Mouse (Mus musculus): ENCODE data around the gene Naaladl2. TPM values are rescaled to one million over a fixed set of nuclear protein-coding genes. Genes with fewer than 3 reads are reported as not detected.

Gene Naaladl2
- polyA plus RNA-seq, 1 experiment from 2014 or later: 4.0 TPM

DNA sequence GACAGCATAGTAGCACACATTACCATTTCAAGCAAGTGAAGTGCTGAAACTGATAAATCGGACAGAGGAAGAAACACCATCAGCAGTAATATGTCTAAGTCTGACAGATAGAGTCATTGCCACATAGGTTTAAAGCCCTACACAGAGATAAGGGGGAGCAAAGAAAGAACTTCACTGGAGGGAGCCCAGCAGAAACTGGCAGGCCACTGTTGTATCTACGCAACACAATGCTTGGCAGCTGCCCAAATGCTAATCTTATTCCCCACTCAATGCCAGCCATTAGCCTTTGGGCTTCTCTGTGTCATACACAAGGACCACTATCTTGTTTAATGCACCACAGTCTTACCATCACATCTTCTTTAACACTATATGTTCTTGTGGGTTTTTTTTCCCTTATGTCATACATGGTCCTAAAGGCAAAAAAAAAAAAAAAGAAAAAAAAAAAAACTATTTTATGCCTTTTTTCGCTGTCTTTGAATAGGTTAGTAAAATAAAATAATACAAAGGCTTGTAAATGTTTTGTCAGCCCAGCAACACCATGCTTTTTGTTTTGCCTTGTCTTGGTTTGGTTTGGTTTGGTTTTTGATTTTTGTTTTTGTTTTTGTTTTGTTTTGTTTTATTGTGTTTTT, 1072.8 kb downstream of the Naaladl2 start:
- Histone ChIP-seq H3K4me2 (replicated peaks; ENCODE audit: low read depth, low read length) (no peak overlapping the region), H3K9me3 (ENCODE audit: control insufficient read depth, low read length) (no peaks in the 10 kb centered on the region), H3K27me3 (ENCODE audit: control insufficient read depth, insufficient read depth, low read length) (no peaks in the 10 kb centered on the region), H3K36me3 (ENCODE audit: control insufficient read depth, insufficient read depth, low read length) (no peaks in the 10 kb centered on the region), H3K27ac (ENCODE audit: low read depth, low read length) (no peak overlapping the region), H3K9ac (ENCODE audit: low read depth, low read length) (no peak overlapping the region), H3K4me3 (ENCODE audit: low read length) (no peak overlapping the region), H3K4me1 (ENCODE audit: control insufficient read depth, insufficient read depth, low read length) (no peaks in the 10 kb centered on the region)
- 75% methylated on average over 3 of the region's 3 CpGs for WGBS
- no peak; the same call in 1 of the 2 replicates for ATAC-seq (ENCODE audit: low FRiP score, low TSS enrichment)

DNA sequence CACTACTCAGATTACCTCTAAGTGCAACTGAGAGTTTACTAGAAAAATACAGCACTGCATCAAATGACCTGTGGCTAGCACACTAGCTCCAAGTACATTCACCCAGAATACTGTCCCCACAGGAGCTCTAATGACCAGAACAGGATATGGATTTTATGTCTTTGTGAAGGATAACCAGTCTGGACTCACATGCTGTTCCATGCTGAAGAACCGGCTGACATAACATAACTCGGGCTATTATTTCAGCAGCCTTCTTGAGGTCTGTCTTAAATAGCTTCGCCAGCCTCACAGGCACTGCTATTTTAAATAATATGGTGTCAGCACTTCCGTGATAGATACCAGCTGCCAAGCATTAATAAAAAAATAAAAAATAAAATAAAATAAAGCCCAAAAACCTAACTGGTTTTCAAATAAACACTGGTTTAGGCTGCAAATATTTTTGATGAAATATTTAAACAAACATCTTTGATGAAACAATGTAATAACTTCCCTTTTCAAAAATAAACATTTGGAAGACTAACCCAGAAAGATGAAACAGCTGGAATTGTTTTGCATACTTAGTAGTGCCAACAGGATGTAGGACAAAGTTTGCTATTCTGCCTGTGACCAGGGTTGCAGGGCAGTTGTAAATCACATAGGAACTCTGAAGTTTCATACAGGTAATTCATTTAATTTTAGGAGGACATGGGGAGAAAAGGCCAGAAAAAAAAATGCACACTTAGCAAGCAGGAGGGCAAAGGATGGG, 1073.5 kb downstream of the Naaladl2 start:
- WGBS: 41% methylated on average over 4 of the region's 4 CpGs
- peak; percentile 69; the same call in 1 of the 2 replicates for ATAC-seq (ENCODE audit: low FRiP score, low TSS enrichment)

DNA sequence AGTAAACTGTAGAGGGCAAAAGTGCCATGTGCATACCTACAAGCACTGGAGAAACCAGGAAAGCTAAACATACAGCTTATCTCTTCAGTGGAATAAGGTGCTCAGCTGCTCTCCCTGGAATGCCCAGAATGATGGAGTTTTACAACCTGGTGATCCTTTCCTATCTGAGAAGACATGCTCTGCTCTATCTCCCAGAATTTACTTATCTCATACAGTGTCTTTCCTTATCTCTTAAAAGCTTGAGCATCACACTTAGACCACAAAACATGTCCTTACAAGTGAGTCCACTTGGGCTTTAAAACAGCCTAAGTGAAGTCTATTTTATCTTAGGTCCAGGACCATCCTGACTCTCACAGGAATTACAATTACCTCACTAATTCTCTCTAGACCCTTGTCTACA, 1095.8 kb downstream of the Naaladl2 start:
- Histone ChIP-seq H3K4me3 (ENCODE audit: low read length) (no peak overlapping the region), H3K27ac (ENCODE audit: low read depth, low read length) (no peak overlapping the region), H3K4me1 (ENCODE audit: control insufficient read depth, insufficient read depth, low read length) (no peaks in the 10 kb centered on the region), H3K9ac (ENCODE audit: low read depth, low read length) (no peak overlapping the region), H3K27me3 (ENCODE audit: control insufficient read depth, insufficient read depth, low read length) (no peaks in the 10 kb centered on the region), H3K36me3 (ENCODE audit: control insufficient read depth, insufficient read depth, low read length) (no peaks in the 10 kb centered on the region), H3K9me3 (ENCODE audit: control insufficient read depth, low read length) (no peaks in the 10 kb centered on the region), H3K4me2 (replicated peaks; ENCODE audit: low read depth, low read length) (no peak overlapping the region)
- ATAC-seq (ENCODE audit: low FRiP score, low TSS enrichment): no peak

More for the DNA sequence above, 1073.5 kb downstream of the Naaladl2 start:
- no peaks in the 10 kb centered on the region for H3K36me3 ChIP-seq (ENCODE audit: control insufficient read depth, insufficient read depth, low read length)
- no peak overlapping the region for H3K27ac ChIP-seq (ENCODE audit: low read depth, low read length)
- H3K4me3 ChIP-seq (ENCODE audit: low read length): no peak overlapping the region
- H3K9me3 ChIP-seq (ENCODE audit: control insufficient read depth, low read length): no peaks in the 10 kb centered on the region
- H3K9ac ChIP-seq (ENCODE audit: low read depth, low read length): no peak overlapping the region
- no peaks in the 10 kb centered on the region for H3K27me3 ChIP-seq (ENCODE audit: control insufficient read depth, insufficient read depth, low read length)
- H3K4me1 ChIP-seq (ENCODE audit: control insufficient read depth, insufficient read depth, low read length): no peaks in the 10 kb centered on the region
- no peak overlapping the region for H3K4me2 ChIP-seq (replicated peaks; ENCODE audit: low read depth, low read length)

DNA sequence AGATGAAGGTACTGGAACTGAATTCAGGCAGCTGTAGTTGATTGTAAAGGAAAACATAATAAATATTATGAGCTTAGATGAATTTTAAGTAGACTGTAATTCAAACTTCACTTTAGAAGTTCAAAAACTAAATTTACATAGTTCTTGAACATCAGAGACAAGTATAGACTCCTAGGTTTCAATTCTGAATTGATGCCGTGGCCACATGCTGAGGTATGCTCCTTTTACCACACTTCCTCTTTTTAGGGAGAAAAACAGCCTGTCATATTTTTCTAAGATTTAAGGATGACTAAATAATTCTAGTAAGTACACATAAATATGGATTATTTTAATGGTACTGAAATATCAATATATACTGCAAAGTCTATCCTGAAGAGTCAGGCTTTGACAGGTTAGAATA, 1142.3 kb downstream of the Naaladl2 start:
- no peak overlapping the region for H3K9ac ChIP-seq (ENCODE audit: low read depth, low read length)
- H3K36me3 ChIP-seq (ENCODE audit: control insufficient read depth, insufficient read depth, low read length): no peaks in the 10 kb centered on the region
- H3K4me3 ChIP-seq (ENCODE audit: low read length): no peak overlapping the region
- WGBS: 95% methylated on average over 1 of the region's 1 CpGs
- no peaks in the 10 kb centered on the region for H3K9me3 ChIP-seq (ENCODE audit: control insufficient read depth, low read length)
- H3K4me1 ChIP-seq (ENCODE audit: control insufficient read depth, insufficient read depth, low read length): no peaks in the 10 kb centered on the region
- H3K4me2 ChIP-seq (replicated peaks; ENCODE audit: low read depth, low read length): no peak overlapping the region
- no peak for ATAC-seq (ENCODE audit: low FRiP score, low TSS enrichment)
- no peaks in the 10 kb centered on the region for H3K27me3 ChIP-seq (ENCODE audit: control insufficient read depth, insufficient read depth, low read length)
- no peak overlapping the region for H3K27ac ChIP-seq (ENCODE audit: low read depth, low read length)

DNA sequence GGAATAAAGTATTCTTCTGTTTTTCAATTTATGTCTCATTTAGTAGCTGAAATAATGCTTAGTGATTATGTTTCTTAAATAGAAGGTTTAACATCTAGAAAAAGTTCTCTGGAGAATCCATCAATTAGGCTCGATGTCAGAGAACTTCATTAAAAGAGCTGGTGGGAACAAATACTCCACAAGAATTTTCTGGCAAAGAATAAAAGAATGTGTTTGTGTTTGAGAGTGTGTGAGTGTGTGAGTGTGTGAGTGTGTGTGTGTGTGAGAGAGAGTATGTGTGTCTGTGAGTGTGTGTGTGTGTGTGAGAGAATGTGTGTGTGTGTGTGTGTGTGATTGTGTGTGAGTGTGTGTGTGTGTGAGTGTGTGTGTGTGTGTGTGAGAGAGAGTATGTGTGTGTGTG, 1170.3 kb downstream of the Naaladl2 start:
- no peaks in the 10 kb centered on the region for H3K4me1 ChIP-seq (ENCODE audit: control insufficient read depth, insufficient read depth, low read length)
- H3K9me3 ChIP-seq (ENCODE audit: control insufficient read depth, low read length): no peaks in the 10 kb centered on the region
- no peaks in the 10 kb centered on the region for H3K36me3 ChIP-seq (ENCODE audit: control insufficient read depth, insufficient read depth, low read length)
- ATAC-seq (ENCODE audit: low FRiP score, low TSS enrichment): no peak
- H3K9ac ChIP-seq (ENCODE audit: low read depth, low read length): no peak overlapping the region
- no peaks in the 10 kb centered on the region for H3K27me3 ChIP-seq (ENCODE audit: control insufficient read depth, insufficient read depth, low read length)
- H3K4me3 ChIP-seq (ENCODE audit: low read length): no peak overlapping the region
- WGBS: 88% methylated on average over 1 of the region's 1 CpGs
- no peak overlapping the region for H3K27ac ChIP-seq (ENCODE audit: low read depth, low read length)
- no peak overlapping the region for H3K4me2 ChIP-seq (replicated peaks; ENCODE audit: low read depth, low read length)

DNA sequence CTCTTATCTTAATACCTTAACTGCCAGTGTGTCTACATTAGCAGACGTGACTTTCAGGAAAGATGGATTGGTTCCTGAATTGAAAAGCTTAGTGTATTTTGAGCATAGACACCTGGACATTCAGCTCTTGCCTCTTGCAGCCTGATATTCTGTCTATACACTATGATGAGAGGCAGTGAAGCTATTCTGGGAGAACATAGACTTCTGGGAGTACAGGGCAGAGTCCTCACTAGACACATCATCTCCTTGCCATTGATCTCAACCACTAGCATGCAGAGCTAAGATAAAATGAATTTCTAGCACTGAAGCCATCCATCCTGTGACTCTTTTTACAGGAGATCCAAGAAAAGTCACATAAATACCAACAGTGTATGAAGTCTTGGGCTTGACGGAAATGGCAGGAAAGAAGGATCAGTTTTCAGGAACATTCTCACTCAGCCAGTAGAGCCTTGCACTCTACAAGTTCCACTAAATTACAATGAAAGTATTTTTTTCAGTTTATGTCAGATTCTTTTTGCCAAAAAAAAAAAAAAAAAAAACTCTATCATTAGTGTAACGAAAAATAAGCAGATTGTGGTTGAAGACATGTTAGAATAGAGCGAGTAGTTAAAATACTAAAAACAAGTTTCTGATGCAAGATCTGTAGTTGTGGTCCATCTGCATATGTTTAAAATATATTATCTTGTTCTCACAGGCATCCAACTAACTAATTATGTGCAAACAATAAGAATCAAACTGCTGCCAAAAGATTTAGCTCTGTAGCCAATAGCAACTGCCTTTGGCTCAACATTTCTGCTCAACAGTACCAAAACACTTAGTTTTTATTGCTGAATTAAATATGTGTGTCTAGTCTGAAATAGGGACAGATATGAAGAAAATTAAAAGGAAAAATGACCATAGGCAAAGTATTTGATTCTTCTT, 1171.1 kb downstream of the Naaladl2 start:
- Histone ChIP-seq H3K27me3 (ENCODE audit: control insufficient read depth, insufficient read depth, low read length) (no peaks in the 10 kb centered on the region), H3K4me2 (replicated peaks; ENCODE audit: low read depth, low read length) (no peak overlapping the region), H3K27ac (ENCODE audit: low read depth, low read length) (no peak overlapping the region), H3K9ac (ENCODE audit: low read depth, low read length) (no peak overlapping the region), H3K4me3 (ENCODE audit: low read length) (no peak overlapping the region), H3K9me3 (ENCODE audit: control insufficient read depth, low read length) (no peaks in the 10 kb centered on the region), H3K4me1 (ENCODE audit: control insufficient read depth, insufficient read depth, low read length) (no peaks in the 10 kb centered on the region), H3K36me3 (ENCODE audit: control insufficient read depth, insufficient read depth, low read length) (no peaks in the 10 kb centered on the region)
- 73% methylated on average over 4 of the region's 4 CpGs for WGBS
- no peak for ATAC-seq (ENCODE audit: low FRiP score, low TSS enrichment)

DNA sequence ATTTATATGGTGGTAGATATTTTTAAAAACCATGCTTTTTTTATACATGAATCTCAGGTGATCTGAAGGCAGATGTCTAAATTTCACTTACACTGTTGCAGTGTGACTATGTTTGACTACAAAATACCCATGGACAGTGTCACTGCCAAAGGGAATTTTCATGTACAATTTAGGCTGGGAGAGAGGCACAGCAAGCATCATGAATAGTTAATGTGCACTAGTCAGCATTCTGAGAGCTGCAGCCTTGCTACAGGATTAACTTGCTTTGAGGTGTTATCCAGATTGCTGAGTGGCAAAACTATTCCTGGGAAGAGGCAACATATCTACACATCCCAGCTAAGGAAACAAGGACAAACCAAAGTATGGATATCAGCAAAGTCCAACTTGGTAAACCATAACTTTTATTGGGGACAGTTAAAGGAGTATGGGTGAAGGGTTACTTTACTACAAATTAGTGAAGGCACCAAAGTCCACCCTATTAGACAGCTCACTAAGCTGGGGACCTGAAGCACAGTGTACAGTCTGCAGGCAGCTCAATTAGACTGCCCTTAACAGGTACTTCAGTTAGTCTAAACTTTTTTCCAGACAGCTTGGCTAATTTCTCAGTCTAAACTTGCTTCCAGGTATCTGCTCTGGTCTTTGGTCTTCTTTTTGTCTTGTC, 1181.0 kb downstream of the Naaladl2 start:
- Histone ChIP-seq H3K9me3 (ENCODE audit: control insufficient read depth, low read length) (no peaks in the 10 kb centered on the region), H3K27me3 (ENCODE audit: control insufficient read depth, insufficient read depth, low read length) (no peaks in the 10 kb centered on the region), H3K27ac (ENCODE audit: low read depth, low read length) (no peak overlapping the region), H3K4me3 (ENCODE audit: low read length) (no peak overlapping the region), H3K9ac (ENCODE audit: low read depth, low read length) (no peak overlapping the region), H3K4me1 (ENCODE audit: control insufficient read depth, insufficient read depth, low read length) (no peaks in the 10 kb centered on the region), H3K4me2 (replicated peaks; ENCODE audit: low read depth, low read length) (no peak overlapping the region), H3K36me3 (ENCODE audit: control insufficient read depth, insufficient read depth, low read length) (no peaks in the 10 kb centered on the region)
- ATAC-seq (ENCODE audit: low FRiP score, low TSS enrichment): no peak

DNA sequence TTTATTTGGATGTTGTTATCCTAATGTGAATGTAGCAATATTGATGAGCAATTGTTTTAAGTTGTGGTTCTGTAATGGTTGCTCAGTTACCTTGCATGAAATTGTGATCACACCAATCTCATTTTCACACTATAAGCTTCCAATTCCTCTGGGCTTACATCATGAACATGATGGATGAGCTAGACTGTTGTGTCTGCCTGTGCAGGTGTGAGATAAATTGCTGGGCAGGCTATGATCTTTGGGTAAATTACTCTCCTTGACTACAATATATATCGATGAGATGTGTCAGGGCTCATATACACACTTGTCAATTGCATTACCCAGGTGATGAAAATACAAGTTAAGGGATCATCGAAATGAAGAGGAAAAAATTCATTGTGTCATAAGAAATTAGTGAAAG, 1197.9 kb downstream of the Naaladl2 start:
- Histone ChIP-seq H3K36me3 (ENCODE audit: control insufficient read depth, insufficient read depth, low read length) (no peaks in the 10 kb centered on the region), H3K9ac (ENCODE audit: low read depth, low read length) (no peak overlapping the region), H3K9me3 (ENCODE audit: control insufficient read depth, low read length) (no peaks in the 10 kb centered on the region), H3K27me3 (ENCODE audit: control insufficient read depth, insufficient read depth, low read length) (no peaks in the 10 kb centered on the region), H3K27ac (ENCODE audit: low read depth, low read length) (no peak overlapping the region), H3K4me3 (ENCODE audit: low read length) (no peak overlapping the region), H3K4me2 (replicated peaks; ENCODE audit: low read depth, low read length) (no peak overlapping the region), H3K4me1 (ENCODE audit: control insufficient read depth, insufficient read depth, low read length) (no peaks in the 10 kb centered on the region)
- ATAC-seq (ENCODE audit: low FRiP score, low TSS enrichment): no peak
- WGBS: 88% methylated on average over 2 of the region's 2 CpGs

All from kidney, embryonic 14.5 days (tissue).